Mouse (Mus musculus) kidney, postnatal 36 days (tissue): ENCODE results near the gene Olfr1471.
"Not testable (repeated sequence)": the region's sequence is repeated elsewhere in the genome, so short reads cannot be mapped to it uniquely, and the experiment has no call there.

ENCODE experiments used
- DNase-seq, 2 experiments: peaks; one replicate each; pipeline ENCODE4 v3.0.0; 2021 to 2022; ENCODE audit warnings: mixed read lengths in 2 of 2

Olfr1471 gene

GRCm38 (mm10) chr19:13443109-13443508 lies at the start of gene Olfr1471:
Olfr1471 (plus strand) TSS chr19:13443409.
- not testable (repeated sequence) for DNase-seq

- DNase-seq = no peak
Measured at GRCm38 (mm10) chr19:13407549-13407948, 35.7 kb upstream of the Olfr1471 start, which contains the start of gene Olfr1469. Olfr1469 (plus strand) TSS chr19:13407849.

- DNase-seq = no peak
Measured at GRCm38 (mm10) chr19:13455986-13456385, 12.8 kb downstream of the Olfr1471 start, which contains the start of gene Olfr1472. Olfr1472 (minus strand) TSS chr19:13456086.

GRCm38 (mm10) chr19:13469265-13469664 lies 26.1 kb downstream of the Olfr1471 start, which contains the start of gene Olfr1474:
Olfr1474 (plus strand) TSS chr19:13469565.
- DNase-seq = not testable (repeated sequence)

- no peak for DNase-seq
Measured at GRCm38 (mm10) chr19:13480096-13480495, 36.9 kb downstream of the Olfr1471 start, which contains the start of gene Olfr1475. Olfr1475 (minus strand) TSS chr19:13480196.

GRCm38 (mm10) chr19:13500246-13500645 lies 57.0 kb downstream of the Olfr1471 start, which contains the start of gene Olfr1477:
Olfr1477 (plus strand) TSS chr19:13500546.
- DNase-seq = no peak
